Mouse (Mus musculus): ENCODE results near the gene Gja4. TPM values are rescaled to one million over a fixed set of nuclear protein-coding genes. Genes with fewer than 3 reads are reported as not detected.
A peak's percentile ranks its signal among the peaks of the same experiment; 100 is the strongest.

The Gja4 gene
- polyA plus RNA-seq (2015; fragmentation: Nextera tagmentation; extraction: Ambion mirVana) = 2.2 and 2.5 TPM in 2 replicates

GRCm38 (mm10) chr4:127313861-127314260, at the start of gene Gja4:
TSS of gene Gja4 (minus strand) at chr4:127314039.
- under 1% methylated on average over 25 of the region's 25 CpGs for WGBS (ENCODE audit: insufficient replicate concordance)
- no peaks in the 10 kb centered on the region for H3K36me3 ChIP-seq (replicated peaks)
- ATAC-seq (ENCODE audit: insufficient read depth) = peak; percentile 37
- no peak within 1 kb of the TSS for H3K9ac ChIP-seq
- H3K27ac ChIP-seq (replicated peaks) = no peak within 1 kb of the TSS
- H3K9me3 ChIP-seq (replicated peaks) = no peaks in the 10 kb centered on the region
- peak within 1 kb of the TSS; percentile 30 for H3K4me3 ChIP-seq (replicated peaks)
- H3K4me1 ChIP-seq (replicated peaks) = no peaks in the 10 kb centered on the region
- H3K4me2 ChIP-seq = peak within 1 kb of the TSS; percentile 67
- H3K27me3 ChIP-seq = peaks cover 32% of the 10 kb centered on the region

DNA sequence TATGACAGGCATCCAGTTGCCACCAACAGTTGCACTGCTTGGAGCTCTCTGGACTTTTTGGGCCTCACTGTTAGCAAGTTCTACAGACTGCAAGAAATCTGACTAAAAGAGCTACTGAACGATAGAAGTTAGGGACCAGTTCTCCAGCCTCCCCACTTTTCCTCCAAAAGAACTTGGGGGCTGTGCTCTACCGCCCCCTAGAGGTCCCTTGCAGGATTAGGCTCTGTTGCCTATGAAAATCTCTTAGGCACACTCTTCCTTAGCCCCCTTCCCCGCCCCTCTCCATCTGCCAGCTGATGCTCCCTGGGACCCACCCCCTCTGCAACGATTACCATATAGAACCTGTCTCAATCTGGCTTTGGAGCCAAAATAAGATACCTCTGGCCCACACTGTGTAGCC, 49.5 kb upstream of the Gja4 start:
- no peaks in the 10 kb centered on the region for H3K36me3 ChIP-seq (replicated peaks)
- no peak overlapping the region for H3K4me2 ChIP-seq
- H3K9me3 ChIP-seq (replicated peaks) = no peaks in the 10 kb centered on the region
- H3K27ac ChIP-seq (replicated peaks) = no peak overlapping the region
- no peak for ATAC-seq (ENCODE audit: insufficient read depth)
- H3K9ac ChIP-seq = no peak overlapping the region
- 48% methylated on average over 4 of the region's 4 CpGs for WGBS (ENCODE audit: insufficient replicate concordance)
- H3K4me1 ChIP-seq (replicated peaks) = no peaks in the 10 kb centered on the region
- H3K4me3 ChIP-seq (replicated peaks) = no peak overlapping the region
- H3K27me3 ChIP-seq = no peaks in the 10 kb centered on the region

GRCm38 (mm10) chr4:127362520-127362919, 48.7 kb upstream of the Gja4 start:
- Histone ChIP-seq H3K27ac (replicated peaks) (no peak overlapping the region), H3K4me2 (no peak overlapping the region), H3K27me3 (no peaks in the 10 kb centered on the region), H3K36me3 (replicated peaks) (no peaks in the 10 kb centered on the region), H3K4me1 (replicated peaks) (no peaks in the 10 kb centered on the region), H3K9me3 (replicated peaks) (no peaks in the 10 kb centered on the region), H3K4me3 (replicated peaks) (no peak overlapping the region), H3K9ac (no peak overlapping the region)
- 16% methylated on average over 3 of the region's 3 CpGs for WGBS (ENCODE audit: insufficient replicate concordance)
- no peak for ATAC-seq (ENCODE audit: insufficient read depth)

DNA sequence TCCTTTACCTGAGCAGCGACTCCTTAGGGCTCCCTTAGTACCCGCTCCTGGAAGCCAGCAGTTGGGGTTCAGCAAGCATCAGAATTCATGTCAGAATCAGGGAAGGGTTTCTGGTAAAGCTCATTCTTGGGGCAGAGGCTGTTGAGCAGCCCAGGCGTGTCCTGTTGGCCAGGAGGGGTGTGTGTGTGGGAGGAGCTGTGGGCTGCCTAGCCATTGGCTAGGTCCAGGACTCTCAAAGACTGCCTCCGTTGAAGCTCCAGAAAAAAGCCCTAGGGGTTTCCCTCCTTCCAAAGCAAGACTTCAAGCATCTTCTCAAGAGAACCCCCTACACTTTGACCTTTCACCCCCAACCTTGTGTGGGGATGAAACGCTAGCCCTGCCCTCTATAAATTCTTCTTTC, 44.2 kb upstream of the Gja4 start, which contains the start of gene Gjb5:
Gene Gjb5 (minus strand): TSS at position 164 of the 400 bp plus-strand sequence.
- ATAC-seq (ENCODE audit: insufficient read depth) = no peak
- H3K4me2 ChIP-seq = no peak within 1 kb of the TSS
- H3K36me3 ChIP-seq (replicated peaks) = no peaks in the 10 kb centered on the region
- no peak within 1 kb of the TSS for H3K27ac ChIP-seq (replicated peaks)
- H3K9me3 ChIP-seq (replicated peaks) = no peaks in the 10 kb centered on the region
- no peak within 1 kb of the TSS for H3K9ac ChIP-seq
- H3K4me3 ChIP-seq (replicated peaks) = no peak within 1 kb of the TSS
- WGBS (ENCODE audit: insufficient replicate concordance) = 20% methylated on average over 5 of the region's 5 CpGs
- H3K27me3 ChIP-seq = no peaks in the 10 kb centered on the region
- H3K4me1 ChIP-seq (replicated peaks) = no peaks in the 10 kb centered on the region

DNA sequence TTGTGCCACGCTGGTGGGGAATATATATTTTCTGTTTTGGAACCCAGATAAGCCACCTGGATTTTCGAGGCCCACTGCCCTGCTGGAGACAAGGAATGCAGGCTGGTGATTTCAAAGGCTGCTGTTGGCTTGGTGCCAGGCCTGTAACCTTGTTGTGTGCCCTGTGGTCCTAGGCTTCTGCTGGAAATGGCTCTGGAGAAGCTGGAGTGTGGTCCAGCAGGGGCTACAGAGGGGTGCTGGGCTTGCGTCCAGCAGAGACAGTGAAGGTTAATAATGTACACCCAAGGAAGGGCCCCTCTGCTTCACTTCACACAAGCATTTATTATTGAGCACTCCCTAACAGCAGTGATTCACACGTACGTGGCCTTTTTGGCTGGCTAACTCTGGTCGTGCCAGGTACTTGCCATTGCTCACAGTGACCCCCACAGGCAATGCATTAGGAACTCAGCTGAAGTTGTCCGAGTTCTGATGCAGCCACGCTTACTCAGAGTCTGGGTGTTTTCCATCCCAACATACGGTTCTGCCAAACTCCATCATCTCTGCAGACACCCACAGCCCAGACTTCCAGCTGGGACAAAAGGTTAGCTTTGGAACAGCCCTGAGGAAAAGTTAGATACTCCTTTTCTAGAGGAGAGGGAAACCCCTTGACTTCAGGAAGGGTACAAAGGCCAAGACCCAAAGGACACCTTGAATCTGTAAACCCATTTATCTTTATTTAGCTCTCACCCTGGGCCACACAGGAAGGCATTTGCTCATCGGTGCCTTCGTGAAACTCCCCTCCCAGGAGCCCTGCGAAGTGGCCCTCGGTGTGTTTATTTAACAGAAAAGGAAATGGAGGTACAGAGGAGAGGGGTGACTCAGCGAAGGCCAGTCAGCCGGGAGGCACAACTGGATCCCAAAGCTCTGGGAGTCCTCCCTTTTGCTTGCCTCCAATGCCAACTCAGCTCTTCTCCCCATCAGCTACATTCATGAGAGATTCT, 41.0 kb upstream of the Gja4 start:
- no peaks in the 10 kb centered on the region for H3K27me3 ChIP-seq
- H3K9me3 ChIP-seq (replicated peaks) = no peaks in the 10 kb centered on the region
- no peaks in the 10 kb centered on the region for H3K4me1 ChIP-seq (replicated peaks)
- no peak overlapping the region for H3K4me2 ChIP-seq
- H3K9ac ChIP-seq = no peak overlapping the region
- ATAC-seq (ENCODE audit: insufficient read depth) = no peak
- H3K36me3 ChIP-seq (replicated peaks) = no peaks in the 10 kb centered on the region
- no peak overlapping the region for H3K27ac ChIP-seq (replicated peaks)
- WGBS (ENCODE audit: insufficient replicate concordance) = 37% methylated on average over 15 of the region's 15 CpGs
- no peak overlapping the region for H3K4me3 ChIP-seq (replicated peaks)

GRCm38 (mm10) chr4:127353951-127354438, 40.2 kb upstream of the Gja4 start, which contains the start of gene Gjb4:
TSS of gene Gjb4 (minus strand) at chr4:127354081.
- ATAC-seq (ENCODE audit: insufficient read depth) = no peak
- Histone ChIP-seq H3K4me3 (replicated peaks) (no peak within 1 kb of the TSS), H3K27me3 (no peaks in the 10 kb centered on the region), H3K4me1 (replicated peaks) (no peaks in the 10 kb centered on the region), H3K4me2 (no peak within 1 kb of the TSS), H3K36me3 (replicated peaks) (no peaks in the 10 kb centered on the region), H3K9ac (no peak within 1 kb of the TSS), H3K27ac (replicated peaks) (no peak within 1 kb of the TSS), H3K9me3 (replicated peaks) (no peaks in the 10 kb centered on the region)
- 59% methylated on average over 8 of the region's 8 CpGs for WGBS (ENCODE audit: insufficient replicate concordance)

DNA sequence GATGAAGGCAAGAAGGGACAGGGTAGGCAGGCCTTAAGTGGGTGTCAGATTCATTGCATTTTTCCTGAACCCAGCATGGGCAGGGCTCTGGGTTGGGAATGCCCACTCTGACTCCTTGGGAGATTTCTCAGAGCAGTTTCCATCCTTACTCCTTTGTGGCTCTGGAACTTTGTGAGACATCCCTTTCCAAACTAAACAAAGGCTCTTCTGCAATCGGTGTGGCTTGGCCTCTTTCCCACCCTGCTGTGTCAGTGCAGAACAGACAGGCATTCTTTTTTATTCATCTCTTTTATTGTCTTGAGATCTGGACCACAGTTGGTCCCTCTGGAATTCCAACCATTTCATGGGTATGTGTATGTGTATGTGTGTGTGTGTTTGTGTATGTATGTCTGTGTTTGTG, 38.8 kb upstream of the Gja4 start:
- Histone ChIP-seq H3K36me3 (replicated peaks) (no peaks in the 10 kb centered on the region), H3K27ac (replicated peaks) (no peak overlapping the region), H3K4me1 (replicated peaks) (no peaks in the 10 kb centered on the region), H3K27me3 (no peaks in the 10 kb centered on the region), H3K4me3 (replicated peaks) (no peak overlapping the region), H3K4me2 (no peak overlapping the region), H3K9me3 (replicated peaks) (no peaks in the 10 kb centered on the region), H3K9ac (no peak overlapping the region)
- ATAC-seq (ENCODE audit: insufficient read depth) = no peak
- WGBS (ENCODE audit: insufficient replicate concordance) = 47% methylated on average over 1 of the region's 1 CpGs

DNA sequence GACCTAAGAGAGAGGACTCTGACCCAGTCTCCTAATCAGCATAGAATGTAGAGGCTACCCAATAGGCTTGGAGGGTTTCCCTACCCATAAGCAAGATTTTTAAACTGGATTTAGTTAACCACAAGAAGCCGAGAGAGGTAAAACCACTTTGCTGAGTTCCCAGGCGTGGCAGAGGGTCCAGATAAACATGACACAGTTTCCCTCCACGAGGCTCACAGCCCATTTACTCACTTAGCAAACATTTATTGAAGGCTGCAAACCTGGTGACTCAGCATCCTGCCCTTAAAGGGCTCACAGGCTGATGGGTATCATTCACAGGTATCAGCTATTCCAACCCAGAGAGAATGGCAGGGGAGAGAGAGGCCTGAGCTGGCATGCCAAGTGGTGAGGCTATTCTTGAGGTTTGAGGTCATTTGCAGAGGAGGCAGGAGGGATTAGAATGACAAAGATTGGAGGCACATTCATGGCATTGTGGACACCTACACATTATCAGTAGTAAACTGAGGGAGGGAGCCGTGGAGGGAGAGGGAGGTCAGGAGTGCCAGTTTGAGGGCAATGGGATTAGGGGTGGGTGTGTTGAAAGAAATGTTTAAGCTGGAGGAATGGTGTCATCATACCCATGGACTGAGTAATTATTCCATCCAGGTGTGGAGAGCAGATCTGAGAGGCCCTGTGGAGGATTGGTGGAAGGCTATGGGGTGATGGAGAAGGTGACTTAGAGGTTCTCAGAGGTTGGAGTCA, 35.9 kb upstream of the Gja4 start:
- Histone ChIP-seq H3K4me1 (replicated peaks) (no peaks in the 10 kb centered on the region), H3K9me3 (replicated peaks) (no peaks in the 10 kb centered on the region), H3K27ac (replicated peaks) (no peak overlapping the region), H3K36me3 (replicated peaks) (no peaks in the 10 kb centered on the region), H3K4me2 (no peak overlapping the region), H3K9ac (no peak overlapping the region), H3K4me3 (replicated peaks) (no peak overlapping the region), H3K27me3 (no peaks in the 10 kb centered on the region)
- no peak for ATAC-seq (ENCODE audit: insufficient read depth)
- WGBS (ENCODE audit: insufficient replicate concordance) = 25% methylated on average over 4 of the region's 4 CpGs

- Histone ChIP-seq H3K4me2 (no peak overlapping the region), H3K27ac (replicated peaks) (no peak overlapping the region), H3K36me3 (replicated peaks) (no peaks in the 10 kb centered on the region), H3K9ac (no peak overlapping the region), H3K4me1 (replicated peaks) (no peaks in the 10 kb centered on the region), H3K27me3 (no peaks in the 10 kb centered on the region), H3K4me3 (replicated peaks) (no peak overlapping the region), H3K9me3 (replicated peaks) (no peaks in the 10 kb centered on the region)
- ATAC-seq (ENCODE audit: insufficient read depth) = no peak
- WGBS (ENCODE audit: insufficient replicate concordance) = 72% methylated on average over 5 of the region's 5 CpGs
Measured at GRCm38 (mm10) chr4:127345000-127345399, 31.2 kb upstream of the Gja4 start.

DNA sequence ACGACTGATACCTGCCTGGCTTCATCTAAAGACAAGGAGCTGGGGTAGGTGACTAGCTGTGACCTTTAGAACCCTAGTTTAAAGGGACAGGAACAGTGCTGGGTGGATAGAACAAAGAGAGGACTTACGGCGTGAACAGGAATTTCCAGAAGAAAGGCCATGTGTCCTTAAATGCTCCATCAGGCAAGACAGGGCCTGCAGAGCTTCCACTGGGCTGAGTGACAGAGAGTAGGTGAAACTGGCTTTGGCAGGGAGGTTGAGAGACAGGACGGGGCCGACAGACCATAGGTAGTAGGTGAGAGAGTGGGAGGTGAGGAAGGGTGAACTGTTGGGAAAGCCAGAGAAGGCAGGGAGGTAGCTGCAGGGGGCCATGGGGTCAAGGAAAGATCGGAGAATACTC, 27.5 kb upstream of the Gja4 start:
- H3K36me3 ChIP-seq (replicated peaks) = no peaks in the 10 kb centered on the region
- 42% methylated on average over 6 of the region's 6 CpGs for WGBS (ENCODE audit: insufficient replicate concordance)
- H3K27me3 ChIP-seq = no peaks in the 10 kb centered on the region
- no peaks in the 10 kb centered on the region for H3K4me1 ChIP-seq (replicated peaks)
- H3K4me3 ChIP-seq (replicated peaks) = no peak overlapping the region
- no peak overlapping the region for H3K4me2 ChIP-seq
- H3K9me3 ChIP-seq (replicated peaks) = no peaks in the 10 kb centered on the region
- H3K9ac ChIP-seq = no peak overlapping the region
- H3K27ac ChIP-seq (replicated peaks) = no peak overlapping the region
- no peak for ATAC-seq (ENCODE audit: insufficient read depth)

DNA sequence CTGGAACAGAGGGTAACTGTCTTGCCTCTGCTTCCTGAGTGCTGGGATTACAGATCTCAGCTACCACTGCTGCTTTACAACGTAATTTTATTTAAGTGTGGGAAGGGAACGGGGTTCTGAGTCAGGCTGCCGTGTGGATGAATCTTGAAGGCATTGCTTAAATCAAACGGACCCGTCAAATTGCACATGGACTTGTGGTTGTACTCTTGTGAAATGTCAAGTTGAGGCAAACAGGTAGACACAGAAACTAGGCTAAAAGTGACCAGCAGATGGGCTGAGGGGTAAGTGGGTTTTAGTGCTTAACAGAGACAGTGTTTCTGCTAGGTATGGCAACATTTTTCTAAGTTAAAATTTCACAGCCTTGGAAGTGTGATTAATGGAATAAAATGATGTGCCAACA, 23.8 kb upstream of the Gja4 start:
- Histone ChIP-seq H3K27me3 (no peaks in the 10 kb centered on the region), H3K27ac (replicated peaks) (no peak overlapping the region), H3K4me3 (replicated peaks) (no peak overlapping the region), H3K9ac (no peak overlapping the region), H3K4me1 (replicated peaks) (no peaks in the 10 kb centered on the region), H3K36me3 (replicated peaks) (no peaks in the 10 kb centered on the region), H3K4me2 (no peak overlapping the region), H3K9me3 (replicated peaks) (no peaks in the 10 kb centered on the region)
- ATAC-seq (ENCODE audit: insufficient read depth) = no peak
- WGBS (ENCODE audit: insufficient replicate concordance) = 52% methylated on average over 5 of the region's 5 CpGs
